Comparison of ENCODE assay signal across 8 mouse cellular contexts in the genomic region with DNA sequence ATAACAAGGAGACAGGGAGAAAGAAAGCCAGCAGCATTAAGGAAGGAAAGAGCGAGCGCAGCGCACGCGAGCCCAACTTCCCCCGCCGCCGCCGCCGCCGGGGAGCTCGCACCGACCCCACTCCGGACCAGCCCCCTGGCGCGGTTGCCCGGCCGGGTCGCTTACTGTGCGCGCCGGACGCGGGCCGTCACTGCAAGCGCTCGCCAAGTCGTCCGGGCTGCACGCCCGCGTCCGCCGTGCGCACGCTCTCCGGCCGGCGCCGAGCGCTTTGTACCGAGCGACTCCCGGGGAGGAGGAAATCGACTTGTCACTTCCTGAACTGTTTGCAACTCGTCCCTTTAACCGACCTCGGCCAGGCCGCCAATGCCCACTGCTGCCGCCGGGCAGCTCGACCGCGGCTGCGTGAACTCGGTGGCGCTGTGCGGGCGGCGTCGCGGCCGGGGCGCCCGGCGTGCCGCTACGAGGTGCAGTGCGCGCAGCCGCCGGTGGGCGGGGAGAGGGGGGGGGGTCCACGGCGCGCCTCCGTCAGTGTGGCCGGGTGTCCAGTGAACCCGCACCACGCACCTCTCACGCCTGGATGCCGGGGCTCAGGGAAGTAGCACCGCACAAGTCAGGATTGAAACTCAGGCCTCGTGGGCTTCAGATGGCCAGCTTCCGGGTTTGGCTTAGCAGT. TPM values are rescaled to one million over a fixed set of nuclear protein-coding genes. Genes with fewer than 3 reads are reported as not detected.
DNase-seq lines count a peak whose midpoint lies in the region.

A gene (minus strand): TSS at position 471 of the 673 bp plus-strand sequence.

- peaks cover 60% of the 10 kb centered on the region for H3K4me1 ChIP-seq in hindbrain, embryonic 10.5 days (replicated peaks)

- H3K4me3 ChIP-seq in hindbrain, embryonic 10.5 days = peak within 1 kb of the TSS; percentile 74

- H3K27ac ChIP-seq in hindbrain, embryonic 10.5 days = peak within 1 kb of the TSS; percentile 92

- H3K27me3 ChIP-seq in hindbrain, embryonic 10.5 days (ENCODE audit: insufficient read depth, poor library complexity, severe bottlenecking) = no peaks in the 10 kb centered on the region

- H3K9me3 ChIP-seq in hindbrain, embryonic 10.5 days = no peaks in the 10 kb centered on the region

- DNase-seq in NIH3T3 (ENCODE audit: low read depth) = peak; percentile 60
- DNase-seq in cerebellum, adult 8-10 months = peak; percentile 81
- peak; percentile 61 for DNase-seq in forelimb bud, embryonic 11.5 days (ENCODE audit: low read depth, low spot score)
- DNase-seq in hindbrain, embryonic 10.5 days (ENCODE audit: low spot score) = peak; percentile 81
- DNase-seq in layer of hippocampus, postnatal 25 days (ENCODE audit: extremely low spot score in 1 of 2, low spot score in 1 of 2) = peak; percentile 58 to 68
- peak; percentile 77 for DNase-seq in lung, postnatal 36 days
- peak; percentile 79 for DNase-seq in right cerebral cortex, adult 18-20 months
- DNase-seq in urinary bladder, postnatal 25 days (ENCODE audit: low spot score) = peak; percentile 60

- under 1% methylated on average over 85 of the region's 85 CpGs for WGBS in hindbrain, embryonic 10.5 days

- H3K36me3 ChIP-seq in hindbrain, embryonic 10.5 days = no peaks in the 10 kb centered on the region

RNA-seq across cellular contexts. Expression of the gene that starts here (rescaled TPM):
- polyA plus RNA-seq in hindbrain, embryonic 10.5 days (2016; fragmentation: Nextera tagmentation; extraction: Ambion mirVana) = 25.5 and 27.7 TPM in 2 replicates
- total RNA-seq in layer of hippocampus, postnatal 25 days (2021) = 10 to 100 TPM; 34.6 to 40.9 TPM

Comparison
In these comparisons a context has a peak if more than half of its experiments do, and no peak if none do; other contexts are left out.
1. Peak in every context shown above with its lines: DNase-seq, H3K4me3 ChIP-seq and H3K27ac ChIP-seq.